In the genomic region with DNA sequence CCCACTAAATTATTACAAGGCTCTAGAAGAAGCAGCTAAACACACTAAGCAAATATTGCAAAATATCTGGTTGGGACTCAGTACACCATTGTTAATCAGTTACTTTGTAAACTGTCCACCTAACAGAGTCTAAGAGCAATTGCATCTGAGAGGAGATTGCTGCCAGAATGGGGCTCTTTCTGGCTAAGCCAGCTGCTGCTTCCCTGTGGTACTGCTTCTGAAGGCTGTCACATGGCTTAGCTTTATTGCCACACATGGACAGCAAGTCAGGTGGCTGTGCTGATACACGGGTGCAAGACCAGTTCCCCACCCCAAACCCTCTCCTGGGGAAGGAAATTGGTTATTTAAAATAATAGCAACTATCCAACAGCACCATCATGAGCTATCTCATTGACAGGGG, we compare ENCODE assay signal across 14 mouse cellular contexts.
DNase-seq lines count a peak whose midpoint lies in the region; ATAC-seq and TF ChIP-seq lines count a peak whose summit lies in the region.
"Had no signal": no experiment of that assay in that cellular context is flagged by ENCODE, and none has a peak within 500 bp of the region (broad histone marks: within the 10 kb centered on the region; RNA-seq: fewer than 3 reads in every experiment).

No protein-coding gene starts in this region.

- no peak overlapping the region for H3K4me2 ChIP-seq in intestine, embryonic 15.5 days (replicated peaks)
- H3K4me2 ChIP-seq in liver, embryonic 16.5 days (ENCODE audit: low read depth, low read length), result no peak overlapping the region
- H3K4me2 ChIP-seq in midbrain, embryonic 11.5 days, result no peak overlapping the region
- H3K4me2 ChIP-seq: forebrain, embryonic 13.5 days; heart, embryonic 15.5 days; hindbrain, embryonic 12.5 days had no signal

- no peak for DNase-seq in layer of hippocampus, adult 2 months (ENCODE audit: low spot score in 2 of 2)
- no peak for DNase-seq in layer of hippocampus, adult 8-10 months (ENCODE audit: low spot score in 2 of 2)
- peak; percentile 27 to 57 for DNase-seq in kidney, postnatal 25 days
- DNase-seq in adrenal gland, adult (ENCODE audit: inconsistent age in 2 of 2, low spot score in 1 of 2), result no peak
- DNase-seq in midbrain, embryonic 11.5 days (ENCODE audit: low spot score, missing footprints), result no peak
- DNase-seq: adrenal gland, postnatal 25 days; cerebellum, postnatal 14 days had no signal

- H3K4me1 ChIP-seq in intestine, embryonic 15.5 days (replicated peaks), result no peaks in the 10 kb centered on the region; the same call in 1 of the 2 replicates
- H3K4me1 ChIP-seq in liver, embryonic 16.5 days (ENCODE audit: control insufficient read depth, low read depth, low read length), result no peaks in the 10 kb centered on the region
- H3K4me1 ChIP-seq in midbrain, embryonic 11.5 days (ENCODE audit: control insufficient read depth, insufficient read depth, low read length), result no peaks in the 10 kb centered on the region
- H3K4me1 ChIP-seq: forebrain, embryonic 13.5 days; hindbrain, embryonic 12.5 days had no signal

- WGBS in intestine, embryonic 15.5 days, result 20% methylated on average over 1 of the region's 1 CpGs
- 9% methylated on average over 1 of the region's 1 CpGs for WGBS in liver, embryonic 16.5 days (ENCODE audit: insufficient replicate concordance)
- WGBS in midbrain, embryonic 11.5 days, result 44% methylated on average over 1 of the region's 1 CpGs

- TF ChIP-seq CTCF in layer of hippocampus, adult 2 months (conservative IDR thresholded peaks at IDR 0.05), result no peak

- peak; percentile 96 for ATAC-seq in intestine, embryonic 15.5 days
- peak; percentile 95 for ATAC-seq in liver, embryonic 16.5 days (ENCODE audit: low read depth)
- ATAC-seq in midbrain, embryonic 11.5 days (ENCODE audit: low FRiP score), result no peak
- ATAC-seq: forebrain, embryonic 13.5 days had no signal

- no peaks in the 10 kb centered on the region for H3K36me3 ChIP-seq in intestine, embryonic 15.5 days
- H3K36me3 ChIP-seq in liver, embryonic 16.5 days (ENCODE audit: control insufficient read depth, insufficient read depth), result no peaks in the 10 kb centered on the region
- no peaks in the 10 kb centered on the region for H3K36me3 ChIP-seq in midbrain, embryonic 11.5 days (ENCODE audit: control insufficient read depth, insufficient read depth, low read length)
- H3K36me3 ChIP-seq: G1E; heart, embryonic 15.5 days; hindbrain, embryonic 12.5 days had no signal

- no peak overlapping the region for H3K4me3 ChIP-seq in layer of hippocampus, adult 2 months
- H3K4me3 ChIP-seq in intestine, embryonic 15.5 days (replicated peaks), result no peak overlapping the region
- no peak overlapping the region for H3K4me3 ChIP-seq in liver, embryonic 16.5 days (ENCODE audit: low read depth, low read length)
- no peak overlapping the region for H3K4me3 ChIP-seq in midbrain, embryonic 11.5 days (ENCODE audit: low read depth, low read length)
- H3K4me3 ChIP-seq: forebrain, embryonic 13.5 days; heart, embryonic 15.5 days; hindbrain, embryonic 12.5 days had no signal

- peak overlapping the region; percentile 29; the same call in 1 of the 2 replicates for H3K27ac ChIP-seq in layer of hippocampus, adult 2 months
- 0 out of 2 replicates have a peak overlapping the region, but pooled peaks have one; percentile 54 for H3K27ac ChIP-seq in intestine, embryonic 15.5 days
- H3K27ac ChIP-seq in liver, embryonic 16.5 days (ENCODE audit: low read length), result peak overlapping the region; percentile 16
- no peak overlapping the region for H3K27ac ChIP-seq in midbrain, embryonic 11.5 days (ENCODE audit: low read depth, low read length)
- H3K27ac ChIP-seq: forebrain, embryonic 13.5 days; heart, embryonic 15.5 days; hindbrain, embryonic 12.5 days; macrophage had no signal

- no peak overlapping the region for H3K9ac ChIP-seq in intestine, embryonic 15.5 days
- H3K9ac ChIP-seq in liver, embryonic 16.5 days (ENCODE audit: low read depth, low read length), result no peak overlapping the region
- H3K9ac ChIP-seq in midbrain, embryonic 11.5 days (ENCODE audit: low read length), result no peak overlapping the region
- H3K9ac ChIP-seq: forebrain, embryonic 13.5 days; heart, embryonic 15.5 days; hindbrain, embryonic 12.5 days had no signal

- no peaks in the 10 kb centered on the region for H3K9me3 ChIP-seq in intestine, embryonic 15.5 days
- H3K9me3 ChIP-seq in liver, embryonic 16.5 days (replicated peaks; ENCODE audit: control insufficient read depth, low read length), result no peaks in the 10 kb centered on the region
- no peaks in the 10 kb centered on the region for H3K9me3 ChIP-seq in midbrain, embryonic 11.5 days (ENCODE audit: control insufficient read depth, low read length)
- H3K9me3 ChIP-seq: forebrain, embryonic 13.5 days; G1E; heart, embryonic 15.5 days; hindbrain, embryonic 12.5 days had no signal

- H3K27me3 ChIP-seq in intestine, embryonic 15.5 days (replicated peaks), result no peaks in the 10 kb centered on the region
- no peaks in the 10 kb centered on the region for H3K27me3 ChIP-seq in liver, embryonic 16.5 days (ENCODE audit: control insufficient read depth, insufficient read depth, low read depth, low read length)
- H3K27me3 ChIP-seq in midbrain, embryonic 11.5 days (ENCODE audit: control insufficient read depth, insufficient read depth, low read length), result no peaks in the 10 kb centered on the region
- H3K27me3 ChIP-seq: forebrain, embryonic 13.5 days; heart, embryonic 15.5 days; hindbrain, embryonic 12.5 days had no signal

Comparison
In these comparisons a context has a peak if more than half of its experiments do, and no peak if none do; other contexts are left out.
1. DNase-seq: peak in kidney, postnatal 25 days (2 of 2); none in layer of hippocampus, adult 2 months (0 of 2), layer of hippocampus, adult 8-10 months (0 of 2), adrenal gland, adult (0 of 2) and midbrain, embryonic 11.5 days (single experiment).